Mouse (Mus musculus) kidney, postnatal 10 days (tissue): ENCODE data around the gene Atp2b4.

ENCODE experiments used
- DNase-seq: peaks from one replicate; pipeline ENCODE4 v3.0.0; 2021; ENCODE audit warnings: mixed read lengths

Atp2b4 gene

DNA sequence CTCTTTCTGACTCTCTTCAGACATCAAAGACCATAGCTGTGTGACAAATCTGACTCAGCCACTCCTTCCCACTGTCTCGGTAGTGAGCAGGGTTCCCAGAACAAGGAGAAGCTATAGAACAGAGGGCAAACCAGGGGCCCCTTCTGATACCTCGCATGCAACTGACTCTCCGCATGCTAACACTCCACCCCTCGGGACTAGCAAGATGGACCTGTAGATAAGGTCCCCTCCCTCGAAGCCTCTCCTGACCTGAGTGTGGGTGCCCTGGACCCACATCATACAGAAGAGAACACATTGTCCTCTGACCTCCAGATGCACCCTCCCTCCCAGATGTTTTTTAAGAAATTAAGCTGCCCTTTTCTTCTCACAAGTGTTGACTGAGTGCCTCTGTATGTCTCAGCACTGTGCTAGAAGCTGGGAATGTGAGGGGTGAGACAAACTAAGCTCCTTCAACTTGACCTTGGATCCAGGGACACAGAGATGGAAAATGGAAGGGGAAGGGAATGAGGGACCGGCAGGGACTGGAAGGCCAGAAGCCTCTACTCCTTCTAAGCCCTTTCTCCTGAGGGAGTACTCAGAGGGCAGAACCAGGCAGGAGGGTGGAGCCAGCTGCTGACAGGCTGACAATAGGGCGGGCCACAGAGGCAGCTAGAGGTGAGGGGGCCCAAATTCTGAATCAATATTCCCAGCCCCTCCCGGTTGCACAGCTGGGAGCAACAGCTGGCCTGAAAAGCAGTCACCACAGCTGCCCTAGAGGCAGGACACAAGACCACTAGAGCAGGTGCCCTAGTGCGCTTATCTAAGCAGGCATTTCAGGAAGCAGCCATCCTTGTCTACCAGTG, 2.6 kb downstream of the Atp2b4 start:
- DNase-seq, result peak; percentile 39

DNA sequence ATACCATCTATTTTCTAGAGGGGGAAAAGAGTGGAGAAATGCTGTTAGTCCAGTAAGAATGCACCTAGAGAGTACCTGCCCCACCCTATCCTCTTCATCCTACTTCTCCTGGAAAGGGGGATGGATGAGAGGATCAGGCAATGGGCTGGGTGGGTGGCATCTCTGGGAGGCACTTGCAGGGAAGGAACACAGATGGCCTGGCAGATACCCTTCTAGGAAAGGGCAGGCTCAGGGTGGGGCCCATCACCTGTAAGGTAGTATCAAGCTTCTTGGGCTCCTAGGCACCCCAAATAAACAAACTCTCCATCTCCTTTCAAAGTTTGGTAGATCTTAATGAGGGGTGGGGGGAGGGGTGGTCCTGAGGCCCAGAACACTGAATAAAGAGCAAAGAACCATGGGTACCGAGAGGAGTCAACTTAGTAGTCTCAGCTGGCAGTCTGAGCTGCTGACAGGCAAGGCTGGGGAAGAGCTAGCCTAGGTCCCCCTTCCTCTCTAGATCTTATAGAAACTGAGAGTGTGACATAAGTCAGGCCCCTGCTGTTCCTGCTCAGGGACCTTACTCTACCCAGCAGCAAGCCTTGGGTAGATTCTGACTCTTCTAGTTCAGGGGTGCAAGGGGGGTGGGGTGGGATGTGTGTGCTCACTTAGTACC, 3.4 kb downstream of the Atp2b4 start:
- DNase-seq, result no peak

DNA sequence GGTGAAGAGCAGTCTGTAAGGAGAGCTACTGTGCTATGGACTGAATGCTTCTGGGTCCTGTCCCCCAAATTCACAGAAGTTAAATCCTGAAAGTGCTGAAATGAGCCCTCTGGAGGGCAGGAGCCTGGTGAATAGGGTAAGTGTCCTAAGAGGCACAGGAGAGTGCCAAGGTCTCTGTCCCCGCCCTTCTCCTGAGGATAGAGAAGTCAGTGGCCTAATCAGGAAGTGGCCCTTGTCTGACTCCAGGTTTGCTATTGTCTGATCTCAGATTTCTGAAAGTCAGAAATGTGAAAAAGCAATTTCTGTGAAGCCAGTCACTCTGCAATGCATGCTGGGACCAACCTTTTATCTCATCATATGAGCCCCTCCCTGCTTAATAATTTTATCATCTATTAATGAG, 7.2 kb downstream of the Atp2b4 start:
- no peak for DNase-seq

DNA sequence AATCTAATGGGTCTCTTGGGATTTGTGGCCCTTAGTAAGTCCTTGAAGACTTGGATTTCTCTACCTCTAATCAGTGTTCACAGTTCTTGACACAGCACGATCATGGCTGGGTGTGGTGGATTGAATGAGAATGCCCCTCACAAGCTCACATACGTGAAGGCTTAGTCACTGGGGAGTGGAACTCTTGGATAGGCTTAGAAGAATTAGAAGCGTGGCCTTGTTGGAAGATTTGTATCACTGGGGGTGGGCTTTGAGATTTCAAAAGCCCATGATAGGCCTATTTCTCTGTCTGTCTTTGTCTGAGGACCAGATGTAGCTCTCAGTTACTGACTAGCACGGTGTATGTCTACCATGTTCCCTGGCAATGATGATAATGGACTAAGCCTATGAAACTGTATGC, 10.8 kb downstream of the Atp2b4 start:
- no peak for DNase-seq

DNA sequence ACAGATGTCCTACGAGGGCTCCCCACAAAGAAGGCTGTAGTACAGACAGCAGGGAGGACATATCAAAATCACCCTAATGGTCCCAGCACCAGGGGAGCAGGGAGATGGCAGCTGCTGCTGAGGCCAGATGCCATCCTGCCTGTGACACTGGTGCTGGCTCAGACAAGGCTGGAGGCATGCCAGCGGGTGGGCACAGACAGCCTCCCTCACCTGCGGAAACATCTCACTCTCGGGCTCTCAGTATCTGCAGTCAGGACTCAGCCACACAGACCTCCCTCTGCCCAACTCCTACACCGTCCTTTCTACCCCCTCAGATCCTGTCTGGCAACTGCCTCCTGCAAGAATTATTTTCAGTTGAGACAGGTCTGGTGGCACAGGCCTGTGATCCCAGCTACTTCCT, 12.0 kb downstream of the Atp2b4 start:
- DNase-seq, result no peak

DNA sequence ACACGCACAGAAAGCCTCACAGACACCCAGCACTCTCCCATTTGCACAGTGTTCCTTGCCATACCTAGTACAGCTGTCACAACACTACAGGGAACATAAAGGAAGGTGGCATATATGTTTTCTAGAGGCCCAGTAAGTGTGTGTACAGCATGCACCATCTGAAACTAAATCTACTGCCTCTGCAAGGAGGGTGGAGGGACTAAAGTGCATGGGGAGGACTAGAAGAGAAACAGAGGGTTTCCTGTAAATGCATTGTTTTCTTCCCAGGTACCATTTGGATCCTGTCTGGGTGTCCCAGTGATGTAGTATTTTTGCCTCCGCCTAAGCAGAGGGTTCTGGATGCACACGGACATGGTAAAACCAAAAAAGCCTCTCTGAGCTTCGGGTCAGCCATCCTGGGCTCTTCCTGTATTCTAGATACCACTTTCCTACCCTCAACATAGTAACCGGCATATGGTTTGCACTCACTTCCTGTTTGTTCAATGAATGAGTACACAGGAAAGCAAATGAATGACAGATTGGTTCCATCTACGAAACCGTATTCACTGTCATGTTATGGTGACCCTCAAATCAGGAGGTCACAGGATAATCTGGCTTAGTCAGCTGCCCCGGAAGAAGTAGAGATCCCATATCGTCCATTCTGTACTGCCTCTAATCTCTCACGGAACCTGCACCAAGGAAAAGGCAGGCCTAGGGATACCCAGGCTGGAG, 13.2 kb downstream of the Atp2b4 start:
- no peak for DNase-seq

DNA sequence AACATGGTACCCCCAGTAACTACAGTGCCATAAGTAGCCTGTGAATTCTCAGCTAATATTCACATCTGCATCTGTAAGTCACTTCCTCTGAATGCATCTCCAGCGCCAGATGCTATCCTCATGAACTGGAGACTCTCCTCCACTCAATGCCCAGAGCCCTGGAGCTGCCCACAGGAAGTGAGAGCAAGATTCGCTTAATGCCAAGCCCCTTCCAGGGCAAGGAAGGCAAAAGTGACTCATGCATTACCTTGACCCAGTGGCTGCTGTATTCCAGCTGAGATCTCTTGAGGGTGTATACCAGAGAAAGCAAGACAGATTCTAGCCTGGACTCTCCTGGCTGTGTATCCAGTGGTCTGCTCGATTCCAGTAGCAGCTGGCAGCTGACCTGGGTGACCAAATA, 16.2 kb downstream of the Atp2b4 start:
- DNase-seq, result no peak

DNA sequence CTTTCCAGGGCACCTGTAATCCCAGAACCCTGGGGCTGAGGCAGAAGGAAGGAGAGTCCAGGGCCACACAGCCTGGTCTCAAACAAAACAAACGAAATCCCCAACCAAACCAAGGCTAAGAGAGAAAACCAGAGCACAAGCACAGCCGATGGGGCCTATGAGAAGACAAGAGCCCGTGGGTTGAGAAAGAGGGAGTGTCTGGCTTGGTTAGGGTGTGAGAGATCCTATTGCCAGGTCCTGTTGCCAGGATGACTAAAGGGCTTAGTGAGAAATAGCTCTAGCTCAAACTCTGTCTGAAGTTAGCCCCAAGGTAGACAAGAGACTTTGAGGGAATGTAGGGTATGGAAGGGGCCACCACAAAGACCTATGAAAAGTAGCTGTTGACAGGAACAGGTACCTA, 19.3 kb downstream of the Atp2b4 start:
- no peak for DNase-seq

DNA sequence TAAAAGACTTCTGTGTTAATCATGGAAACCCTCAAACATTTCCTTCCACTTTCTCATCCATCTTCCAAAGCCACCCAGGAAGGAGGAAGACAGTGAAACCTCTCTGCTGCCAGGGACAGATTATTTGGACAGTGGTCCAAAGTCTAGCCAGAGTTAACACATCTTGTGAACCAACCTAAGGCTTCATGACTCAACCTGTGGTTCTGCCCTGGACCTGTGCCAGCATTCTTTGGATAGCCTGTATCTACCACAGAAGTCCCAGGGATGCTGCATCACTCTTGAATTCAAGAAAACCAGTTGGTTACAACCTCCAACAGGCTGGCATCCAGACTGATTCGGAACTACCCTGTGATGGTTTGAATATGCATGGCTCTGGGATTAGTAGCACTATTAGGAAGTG, 21.8 kb downstream of the Atp2b4 start:
- peak; percentile 54 for DNase-seq

DNA sequence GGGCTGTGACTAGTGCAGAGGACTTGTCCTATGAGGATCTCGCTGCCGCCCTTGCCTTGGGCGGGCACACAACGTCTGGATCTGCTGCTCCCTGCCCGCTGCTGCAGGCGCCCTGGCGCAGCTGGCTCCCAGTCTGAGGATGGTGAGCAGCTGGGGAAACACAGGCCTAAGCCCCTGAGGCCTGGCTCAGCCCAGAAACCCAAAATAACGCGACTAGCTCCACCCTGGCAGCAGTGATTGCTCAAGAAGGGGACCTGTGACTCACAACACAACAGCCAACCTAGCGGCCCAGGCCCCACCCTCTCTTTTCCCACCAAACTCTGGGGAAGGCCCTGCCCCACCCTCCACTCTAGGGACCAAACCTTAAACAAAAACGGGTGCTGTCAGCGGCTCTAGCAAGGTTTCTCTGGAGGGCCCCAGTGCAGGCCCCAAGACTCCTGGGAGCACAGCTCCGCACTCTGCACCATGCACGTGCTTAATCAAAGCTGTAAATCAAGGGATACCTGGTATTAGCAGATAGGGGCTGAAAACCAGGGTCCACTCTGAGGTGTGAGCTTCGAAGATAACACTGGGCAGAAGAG, 23.1 kb downstream of the Atp2b4 start:
- DNase-seq, result no peak

DNA sequence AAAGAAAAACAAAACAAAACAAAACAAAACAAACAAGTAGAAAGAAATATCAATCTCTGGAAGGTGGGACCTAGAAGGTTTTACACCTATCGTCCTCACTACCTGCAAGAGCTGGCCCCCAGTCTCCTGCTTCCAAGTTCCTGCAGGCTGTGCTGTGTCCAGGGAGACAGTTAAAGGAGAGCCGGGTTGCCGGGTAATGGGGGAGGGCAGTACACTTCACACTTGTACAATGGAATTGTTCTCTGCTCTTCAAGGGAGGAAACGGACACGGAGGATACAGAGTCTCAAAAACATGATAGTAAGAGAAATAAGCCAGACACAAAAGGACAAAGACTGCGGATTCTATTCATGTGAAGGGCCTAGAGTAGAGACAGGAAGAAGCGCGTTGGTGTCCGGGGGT, 28.3 kb downstream of the Atp2b4 start:
- no peak for DNase-seq

DNA sequence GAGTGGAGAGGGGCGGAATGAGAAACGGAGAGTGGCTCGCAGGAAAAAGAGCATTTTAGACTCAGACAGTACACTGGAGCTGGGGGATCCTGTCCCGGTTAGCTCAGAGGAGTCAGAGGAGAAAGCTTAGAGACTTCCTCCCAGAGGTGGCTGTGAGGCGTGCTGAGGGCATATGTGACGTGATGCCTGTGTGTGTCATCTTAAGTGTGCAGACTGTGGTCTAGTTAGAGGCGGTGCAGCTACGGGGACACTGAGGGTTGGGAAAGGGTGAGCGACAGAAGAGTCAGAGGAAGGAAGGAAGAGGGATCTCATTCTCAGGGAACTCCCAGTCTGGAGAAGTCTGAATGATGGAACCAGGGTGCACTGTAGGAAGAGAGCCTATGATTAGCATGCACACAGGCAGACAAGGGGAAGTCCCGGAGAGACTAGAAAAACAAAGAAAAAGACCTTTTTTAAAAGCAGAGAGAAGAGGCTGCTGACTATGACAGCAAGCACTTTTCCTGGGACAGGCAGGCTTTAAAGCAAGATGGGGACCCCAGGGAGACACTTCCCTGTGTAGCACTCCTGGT, 28.9 kb downstream of the Atp2b4 start:
- no peak for DNase-seq

DNA sequence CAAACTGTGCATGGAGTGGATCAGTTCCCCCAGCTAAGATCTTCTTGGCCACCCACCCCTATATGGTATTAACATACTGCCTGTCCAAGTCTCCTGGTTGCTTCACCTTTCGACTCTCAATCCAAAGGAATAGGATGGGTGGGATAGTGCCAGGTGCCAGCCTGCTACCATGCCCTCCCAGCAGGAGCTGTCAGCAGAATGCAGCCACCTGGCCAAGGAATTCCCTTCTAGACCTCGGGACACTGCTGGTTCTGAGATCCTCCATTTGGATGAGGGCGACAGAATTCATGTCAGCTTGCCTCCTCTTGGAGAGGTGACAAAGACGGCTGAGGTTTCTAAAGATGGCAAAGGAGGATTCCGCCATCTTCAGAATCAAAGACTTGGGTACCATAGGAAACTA, 32.8 kb downstream of the Atp2b4 start:
- DNase-seq, result no peak

DNA sequence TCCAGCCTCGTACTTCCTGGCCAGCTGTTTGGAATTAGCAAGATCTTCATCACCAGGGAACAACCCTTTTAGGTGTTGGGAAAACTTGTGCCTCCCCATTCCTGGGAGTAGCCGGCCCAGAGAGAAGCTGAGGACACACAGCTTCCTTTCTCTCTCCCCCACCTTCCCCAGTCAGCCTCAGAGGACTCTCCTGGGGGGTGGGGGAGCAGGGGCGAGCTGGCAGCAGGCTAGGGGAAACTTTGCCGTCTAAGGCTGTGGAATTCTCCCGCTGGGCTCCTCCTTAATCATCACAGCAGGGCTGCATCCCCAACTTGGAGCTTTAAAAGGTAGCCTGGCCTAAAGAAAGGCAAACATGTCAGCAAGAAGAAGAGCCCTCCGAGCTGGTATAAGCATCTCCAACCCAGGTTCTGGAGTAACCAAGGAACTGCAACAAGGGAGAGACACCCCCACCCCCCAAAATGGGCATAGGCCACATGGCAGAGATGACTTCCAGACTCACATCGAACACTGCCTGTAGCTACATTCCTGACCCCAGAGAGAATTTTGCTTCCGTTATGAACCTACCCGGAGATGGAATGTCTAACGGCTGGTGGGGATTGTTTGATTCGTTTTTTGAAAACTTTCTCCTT, 33.8 kb downstream of the Atp2b4 start:
- no peak for DNase-seq

DNA sequence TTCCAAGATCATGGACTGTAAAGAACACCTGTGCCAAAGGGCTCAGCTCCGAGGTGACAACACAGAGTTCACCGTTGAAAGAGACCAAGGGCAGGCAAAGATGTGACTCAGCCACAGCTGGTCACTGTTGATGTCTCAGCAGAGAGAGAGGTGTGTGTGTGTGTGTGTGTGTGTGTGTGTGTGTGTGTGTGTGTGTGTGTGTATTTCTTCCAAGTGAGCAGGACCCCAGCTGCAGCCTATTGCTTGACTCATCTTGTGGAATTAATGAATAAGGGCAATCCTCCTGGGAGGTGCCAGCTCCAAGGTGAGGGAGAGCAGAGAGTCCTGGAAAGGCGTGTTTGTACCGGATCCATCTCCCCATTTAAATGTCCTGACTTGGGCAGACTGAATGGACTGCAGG, 35.5 kb downstream of the Atp2b4 start:
- DNase-seq, result no peak

DNA sequence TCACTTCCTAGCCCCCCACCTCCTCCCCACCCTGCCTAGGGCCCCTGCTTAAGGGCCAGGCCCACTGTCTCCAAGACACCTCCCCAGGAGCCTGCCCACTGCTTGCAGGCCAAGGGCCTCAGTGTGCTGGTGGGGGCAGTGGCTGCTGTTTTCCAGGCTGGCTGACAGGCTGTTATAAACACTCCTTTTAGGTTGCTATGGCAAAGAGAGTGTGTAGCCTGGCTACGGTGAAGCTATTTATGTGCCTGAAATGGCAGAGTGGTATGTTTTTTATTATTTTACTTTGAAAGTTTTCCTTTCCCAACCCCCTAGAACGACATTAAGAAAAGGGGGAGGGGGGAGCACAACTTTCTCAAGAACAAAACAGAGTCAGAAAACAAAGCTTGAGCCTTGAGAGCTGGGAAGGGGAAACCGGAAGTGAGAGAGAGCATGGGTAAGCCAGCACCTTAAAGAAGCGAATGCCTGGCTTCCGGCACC, 37.9 kb downstream of the Atp2b4 start:
- DNase-seq, result no peak

DNA sequence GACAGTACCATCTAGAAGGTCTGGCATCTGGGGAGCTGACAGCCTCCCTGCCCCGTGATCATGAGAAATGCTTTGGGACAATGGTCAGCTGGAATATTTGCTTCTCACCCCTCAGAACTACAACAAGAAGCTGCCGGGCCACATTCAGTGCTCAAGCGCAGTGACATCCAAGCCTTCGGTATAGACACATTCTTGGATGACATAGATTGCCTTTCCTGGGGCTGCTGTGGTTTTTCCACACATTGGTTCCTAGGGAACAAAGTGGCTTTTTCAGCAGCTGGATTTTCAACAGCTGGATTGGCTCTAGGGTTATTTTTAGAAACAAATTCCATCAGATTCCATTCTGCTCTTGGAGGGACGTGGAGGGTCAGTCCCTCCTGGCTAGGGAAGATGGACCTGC, 39.6 kb downstream of the Atp2b4 start:
- DNase-seq, result no peak

DNA sequence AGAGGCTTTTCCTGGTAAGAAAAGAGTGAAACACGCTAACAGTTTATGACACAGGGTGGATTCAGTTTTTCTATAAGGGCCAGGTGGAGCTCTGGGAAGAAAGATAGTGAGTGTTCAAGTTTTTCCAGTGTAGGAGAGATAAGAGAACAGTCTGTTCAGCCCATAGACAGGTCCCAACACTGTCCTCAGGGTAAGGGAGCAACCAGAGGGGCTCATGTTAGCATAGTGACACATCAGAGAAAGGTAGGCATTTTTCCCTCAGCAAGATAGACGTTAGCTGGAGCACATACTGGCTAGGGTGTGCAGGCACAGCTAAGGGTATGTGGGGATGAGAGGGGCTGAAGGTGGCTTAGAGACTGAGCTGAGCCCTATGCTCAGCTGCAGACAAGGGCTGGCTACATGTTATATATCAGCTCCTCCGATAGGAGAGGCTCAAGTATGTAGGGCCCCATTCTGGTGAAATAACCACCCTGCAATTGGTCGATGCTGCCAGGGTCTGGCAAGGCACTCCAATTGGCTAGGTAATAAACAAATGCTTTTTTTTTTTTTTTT, 46.4 kb downstream of the Atp2b4 start:
- DNase-seq, result no peak

DNA sequence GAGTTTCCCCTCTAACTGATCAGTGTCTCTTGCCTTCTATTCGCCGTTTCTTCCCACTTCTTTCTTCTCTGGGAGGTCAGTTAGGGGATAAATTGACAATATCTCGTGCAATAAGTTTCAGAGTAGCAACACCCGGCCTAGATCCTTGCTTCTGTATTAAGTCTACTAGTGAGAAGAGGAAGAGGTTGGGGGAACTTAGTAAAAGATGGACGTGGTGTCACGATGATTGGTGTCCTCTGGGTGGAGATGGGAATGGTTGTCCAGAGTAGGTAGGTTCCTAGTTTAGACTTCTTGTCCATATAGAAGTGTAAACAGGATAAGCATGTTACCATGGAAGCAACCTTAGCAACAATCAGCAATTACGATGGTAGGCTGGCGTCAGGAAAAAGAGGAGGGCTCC, 47.5 kb downstream of the Atp2b4 start:
- no peak for DNase-seq

DNA sequence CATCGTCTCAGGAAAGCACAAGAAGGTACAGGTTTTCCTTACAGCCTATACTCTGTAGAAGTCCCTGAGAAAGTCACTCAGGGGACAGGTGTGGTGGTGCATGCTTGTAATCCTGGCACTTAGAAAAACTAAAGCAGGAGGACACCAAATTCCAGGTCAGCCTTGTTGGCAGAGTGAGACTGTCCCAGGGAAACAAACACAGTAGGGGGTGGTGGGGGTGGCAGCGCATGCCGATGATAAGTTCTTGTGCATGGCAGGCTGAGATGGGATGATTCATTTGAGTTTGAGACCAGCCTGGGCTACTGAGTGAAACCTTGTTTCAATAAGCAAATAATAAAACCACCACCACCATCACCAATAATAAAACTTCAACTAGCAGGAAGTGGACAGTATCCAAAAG, 49.2 kb downstream of the Atp2b4 start:
- DNase-seq, result no peak

DNA sequence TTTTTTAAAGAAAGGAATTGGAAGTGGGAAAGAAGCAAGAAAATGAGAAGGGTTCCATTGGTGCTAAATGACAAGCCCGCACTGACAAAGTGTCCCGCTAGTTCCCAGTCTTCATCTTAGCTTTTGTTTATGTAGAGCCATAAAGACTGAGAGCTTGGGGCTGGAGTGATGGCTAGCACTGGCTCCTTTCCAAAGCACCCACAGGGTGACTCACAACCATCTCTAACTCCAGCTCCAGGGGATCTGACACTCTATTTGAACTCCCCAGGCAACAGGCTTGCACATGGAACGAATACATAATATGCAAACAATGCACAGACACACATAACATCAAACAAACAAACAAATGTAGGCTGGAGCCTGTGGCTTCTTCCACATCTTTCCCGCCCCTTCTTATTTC, 50.9 kb downstream of the Atp2b4 start:
- no peak for DNase-seq

DNA sequence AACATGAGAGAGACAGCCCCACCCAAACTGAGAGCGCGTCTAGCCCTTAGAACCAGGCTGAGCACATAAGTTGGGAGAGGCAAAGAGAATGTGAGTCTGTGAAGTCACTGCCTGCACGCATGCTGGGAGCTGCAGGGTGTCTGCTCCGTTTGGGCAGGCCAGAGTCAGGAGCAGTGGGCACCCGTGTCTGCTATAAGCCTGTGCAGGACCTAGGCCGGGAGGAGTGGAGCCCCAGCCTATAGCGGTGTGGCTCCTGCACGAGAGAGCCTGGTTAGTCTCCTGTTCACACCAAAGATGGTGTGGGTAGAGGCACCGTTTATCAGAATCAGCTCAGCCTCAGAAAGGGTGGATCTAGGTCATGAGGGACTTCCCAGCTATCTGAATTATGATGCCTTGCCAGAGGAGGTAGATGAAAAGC, 55.8 kb downstream of the Atp2b4 start:
- no peak for DNase-seq
